In the genomic region with DNA sequence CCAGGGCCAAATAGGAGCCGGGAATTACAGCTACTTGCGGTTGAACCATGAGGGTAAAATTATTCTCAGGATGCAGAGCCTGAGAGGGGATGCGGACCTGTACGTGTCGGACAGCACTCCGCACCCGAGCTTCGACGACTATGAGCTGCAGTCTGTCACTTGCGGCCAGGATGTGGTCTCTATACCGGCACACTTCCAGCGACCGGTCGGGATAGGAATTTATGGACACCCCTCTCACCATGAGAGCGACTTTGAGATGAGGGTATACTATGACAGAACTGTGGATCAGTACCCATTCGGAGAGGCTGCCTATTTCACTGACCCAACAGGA, we compare ENCODE assay signal across 9 mouse cellular contexts. TPM values are rescaled to one million over a fixed set of nuclear protein-coding genes. Genes with fewer than 3 reads are reported as not detected.
DNase-seq lines count a peak whose midpoint lies in the region; ATAC-seq and TF ChIP-seq lines count a peak whose summit lies in the region.
"Had no signal": no experiment of that assay in that cellular context is flagged by ENCODE, and none has a peak within 500 bp of the region (broad histone marks: within the 10 kb centered on the region; RNA-seq: fewer than 3 reads in every experiment).

No protein-coding gene starts in this region.

- H3K9me3 ChIP-seq in limb, embryonic 14.5 days (ENCODE audit: control insufficient read depth, low read length) = no peaks in the 10 kb centered on the region

- H3K27ac ChIP-seq in thymus, adult 2 months (ENCODE audit: control insufficient read depth, insufficient read depth, low read length) = no peak overlapping the region
- H3K27ac ChIP-seq in limb, embryonic 14.5 days (replicated peaks; ENCODE audit: low read depth, low read length) = peak overlapping the region; percentile 29; the same call in 1 of the 2 replicates
- no peak overlapping the region for H3K27ac ChIP-seq in olfactory bulb, adult 2 months (ENCODE audit: insufficient read depth, low read depth, low read length)

- H3K4me2 ChIP-seq in limb, embryonic 14.5 days (replicated peaks; ENCODE audit: low read depth, low read length, severe bottlenecking) = peak overlapping the region; percentile 79

- DNase-seq in thymus, adult 2 months = no peak
- DNase-seq in thymus, postnatal 14 days = no peak
- DNase-seq in limb, embryonic 14.5 days (ENCODE audit: low spot score) = no peak
- no peak for DNase-seq in layer of hippocampus, postnatal 25 days (ENCODE audit: extremely low spot score in 1 of 2, low spot score in 1 of 2)
- DNase-seq in kidney, postnatal 25 days = no peak

- H3K4me1 ChIP-seq in thymus, adult 2 months (replicated peaks; ENCODE audit: control insufficient read depth, insufficient read depth, low read length) = peaks cover 12% of the 10 kb centered on the region
- peaks cover 10% of the 10 kb centered on the region for H3K4me1 ChIP-seq in limb, embryonic 14.5 days (ENCODE audit: control insufficient read depth, insufficient read depth, low read length)
- peaks cover 13% of the 10 kb centered on the region for H3K4me1 ChIP-seq in olfactory bulb, adult 2 months (ENCODE audit: control insufficient read depth, insufficient read depth, low read length)

- H3K9ac ChIP-seq in limb, embryonic 14.5 days (ENCODE audit: low read depth, low read length, severe bottlenecking) = peak overlapping the region; percentile 74

- ATAC-seq in erythroblast, adult 5-6 weeks (replicated peaks; ENCODE audit: low FRiP score, poor library complexity, severe bottlenecking) = peak; percentile 38
- ATAC-seq in limb, embryonic 14.5 days (ENCODE audit: low FRiP score, low read depth) = no peak
- ATAC-seq in frontal cortex, adult (ENCODE audit: low TSS enrichment) = no peak

- TF ChIP-seq CTCF in thymus, adult 2 months (IDR thresholded peaks at IDR 0.05; ENCODE audit: borderline replicate concordance, control insufficient read depth, extremely low read depth, insufficient read depth, low read length, poor library complexity) = no peak
- no peak for TF ChIP-seq CTCF in olfactory bulb, adult 2 months (IDR thresholded peaks at IDR 0.05; ENCODE audit: insufficient read depth, low read depth, low read length)

- H3K36me3 ChIP-seq in thymus, adult 2 months (ENCODE audit: control insufficient read depth, insufficient read depth, low read length) = peaks cover 5% of the 10 kb centered on the region; the same call in 1 of the 2 replicates
- H3K36me3 ChIP-seq in limb, embryonic 14.5 days (ENCODE audit: control insufficient read depth, insufficient read depth, low read length) = peaks cover 25% of the 10 kb centered on the region

- peak overlapping the region; percentile 88 for H3K4me3 ChIP-seq in thymus, adult 2 months (ENCODE audit: control insufficient read depth, insufficient read depth, low read length)
- peak overlapping the region; percentile 71 for H3K4me3 ChIP-seq in limb, embryonic 14.5 days (replicated peaks; ENCODE audit: low read length)
- H3K4me3 ChIP-seq in olfactory bulb, adult 2 months (ENCODE audit: insufficient read depth, low read depth, low read length) = peak overlapping the region; percentile 65

- H3K27me3 ChIP-seq in thymus, adult 2 months (ENCODE audit: control insufficient read depth, insufficient read depth, low read length) = no peaks in the 10 kb centered on the region
- H3K27me3 ChIP-seq in limb, embryonic 14.5 days (ENCODE audit: control insufficient read depth, insufficient read depth, low read length) = no peaks in the 10 kb centered on the region

- TF ChIP-seq POLR2A in thymus, adult 2 months (IDR thresholded peaks at IDR 0.05; ENCODE audit: control insufficient read depth, extremely low read depth, insufficient read depth, low read length, poor library complexity) = no peak
- TF ChIP-seq POLR2A in limb, embryonic 14.5 days (IDR thresholded peaks at IDR 0.05; ENCODE audit: borderline replicate concordance, extremely low read depth, insufficient read depth, insufficient read length) = no peak
- TF ChIP-seq POLR2A in olfactory bulb, adult 2 months (IDR thresholded peaks at IDR 0.05; ENCODE audit: insufficient read depth, low read depth, low read length) = no peak

- WGBS in thymus, adult 2 months = 10% methylated on average over 16 of the region's 16 CpGs
- WGBS in limb, embryonic 14.5 days = 16% methylated on average over 16 of the region's 16 CpGs
- WGBS in olfactory bulb, adult 2 months = 11% methylated on average over 16 of the region's 16 CpGs

RNA-seq across cellular contexts. Expression of a gene that starts 0.7 kb away (rescaled TPM):
- polyA plus RNA-seq in thymus, adult 2 months (2012; rRNA removed) = 20.6 and 25.8 TPM in 2 replicates
- 5.4 and 9.0 TPM in 2 replicates for total RNA-seq in erythroblast, adult 5-6 weeks (2015; ENCODE audit: low replicate concordance)
- 6.7 and 6.8 TPM in 2 replicates for total RNA-seq in erythroblast, adult 5-6 weeks (2017; ENCODE audit: low replicate concordance)
- polyA plus RNA-seq in limb, embryonic 14.5 days (2012; rRNA removed) = 26.2 and 28.3 TPM in 2 replicates
- polyA plus RNA-seq in limb, embryonic 14.5 days (2014; fragmentation: Nextera tagmentation; extraction: Ambion mirVana) = 37.5 and 39.7 TPM in 2 replicates
- not detected in 2 replicates for polyA plus RNA-seq in olfactory bulb, adult 2 months (2012; ENCODE audit: insufficient read depth, insufficient read length, low replicate concordance, missing spikeins)
- 10 to 100 TPM; 14.7 to 16.8 TPM for total RNA-seq in layer of hippocampus, postnatal 25 days (2021)

RNA-seq across cellular contexts. Expression of a gene that starts 0.7 kb away (rescaled TPM):
- polyA plus RNA-seq in thymus, adult 2 months (2012; rRNA removed) = 3.1 and 5.1 TPM in 2 replicates
- not detected in 2 replicates for total RNA-seq in erythroblast, adult 5-6 weeks (2015; ENCODE audit: low replicate concordance)
- total RNA-seq in erythroblast, adult 5-6 weeks (2017; ENCODE audit: low replicate concordance) = not detected in 2 replicates
- 1.9 and 3.0 TPM in 2 replicates for polyA plus RNA-seq in limb, embryonic 14.5 days (2012; rRNA removed)
- 6.0 and 7.6 TPM in 2 replicates for polyA plus RNA-seq in limb, embryonic 14.5 days (2014; fragmentation: Nextera tagmentation; extraction: Ambion mirVana)
- polyA plus RNA-seq in olfactory bulb, adult 2 months (2012; ENCODE audit: insufficient read depth, insufficient read length, low replicate concordance, missing spikeins) = not detected in 2 replicates
- 1 to 10 TPM; 1.2 to 2.4 TPM for total RNA-seq in layer of hippocampus, postnatal 25 days (2021)
- total RNA-seq: hematopoietic stem cell, adult 5-6 weeks had no signal

RNA-seq across cellular contexts. Expression of a gene that starts 17.4 kb away (rescaled TPM):
- polyA plus RNA-seq in thymus, adult 2 months (2012; rRNA removed) = 27.5 and 35.3 TPM in 2 replicates
- 88.6 and 101 TPM in 2 replicates for total RNA-seq in erythroblast, adult 5-6 weeks (2015; ENCODE audit: low replicate concordance)
- total RNA-seq in erythroblast, adult 5-6 weeks (2017; ENCODE audit: low replicate concordance) = 42.1 and 49.3 TPM in 2 replicates
- 84.6 and 114 TPM in 2 replicates for polyA plus RNA-seq in limb, embryonic 14.5 days (2012; rRNA removed)
- polyA plus RNA-seq in limb, embryonic 14.5 days (2014; fragmentation: Nextera tagmentation; extraction: Ambion mirVana) = 51.4 and 53.6 TPM in 2 replicates
- not detected in 2 replicates for polyA plus RNA-seq in olfactory bulb, adult 2 months (2012; ENCODE audit: insufficient read depth, insufficient read length, low replicate concordance, missing spikeins)
- 10 to 100 TPM; 57.4 to 62.0 TPM for total RNA-seq in layer of hippocampus, postnatal 25 days (2021)

RNA-seq across cellular contexts. Expression of a gene that starts 34.6 kb away (rescaled TPM):
- polyA plus RNA-seq in thymus, adult 2 months (2012; rRNA removed) = 16.1 and 19.8 TPM in 2 replicates
- 0.96 and 1.3 TPM in 2 replicates for total RNA-seq in erythroblast, adult 5-6 weeks (2015; ENCODE audit: low replicate concordance)
- 0.94 and 3.1 TPM in 2 replicates for total RNA-seq in erythroblast, adult 5-6 weeks (2017; ENCODE audit: low replicate concordance)
- 20.4 and 21.4 TPM in 2 replicates for polyA plus RNA-seq in limb, embryonic 14.5 days (2012; rRNA removed)
- 5.1 and 6.8 TPM in 2 replicates for polyA plus RNA-seq in limb, embryonic 14.5 days (2014; fragmentation: Nextera tagmentation; extraction: Ambion mirVana)
- polyA plus RNA-seq in olfactory bulb, adult 2 months (2012; ENCODE audit: insufficient read depth, insufficient read length, low replicate concordance, missing spikeins) = not detected in 2 replicates
- 1 to 10 TPM; 4.6 to 8.1 TPM for total RNA-seq in layer of hippocampus, postnatal 25 days (2021)

RNA-seq across cellular contexts. Expression of a gene that starts 34.9 kb away (rescaled TPM):
- not detected in 2 replicates for polyA plus RNA-seq in thymus, adult 2 months (2012; rRNA removed)
- total RNA-seq in erythroblast, adult 5-6 weeks (2015; ENCODE audit: low replicate concordance) = not detected in 2 replicates
- not detected in 2 replicates for total RNA-seq in erythroblast, adult 5-6 weeks (2017; ENCODE audit: low replicate concordance)
- 0.54 TPM in 1 of 2 replicates, not detected in the other for polyA plus RNA-seq in limb, embryonic 14.5 days (2012; rRNA removed)
- not detected in 2 replicates for polyA plus RNA-seq in limb, embryonic 14.5 days (2014; fragmentation: Nextera tagmentation; extraction: Ambion mirVana)
- not detected in 2 replicates for polyA plus RNA-seq in olfactory bulb, adult 2 months (2012; ENCODE audit: insufficient read depth, insufficient read length, low replicate concordance, missing spikeins)
- total RNA-seq in layer of hippocampus, postnatal 25 days (2021) = not detected
- total RNA-seq: hematopoietic stem cell, adult 5-6 weeks had no signal

Comparison
In these comparisons a context has a peak if more than half of its experiments do, and no peak if none do; other contexts are left out.
1. RNA of a gene that starts 17.4 kb away (polyA plus RNA-seq): 51.4 to 114 TPM in limb, embryonic 14.5 days and 27.5 to 35.3 TPM in thymus, adult 2 months; not detected in olfactory bulb, adult 2 months; every median in the first group is over 10 times any median in the second.
2. Peak in every context shown above with its lines, with median percentiles within 50 percentile points of each other: H3K4me3 ChIP-seq.